Mouse (Mus musculus) lung, embryonic 14.5 days (tissue): ENCODE data around the gene Tfdp2. TPM values are rescaled to one million over a fixed set of nuclear protein-coding genes. Genes with fewer than 3 reads are reported as not detected.

Experiments
- ATAC-seq: fragments of 200-750 bp; cut with Nextera tagmentation; 2 replicates; pipeline ENCODE4 v1.8.0; 2017; ENCODE audit warnings: mild to moderate bottlenecking, moderate TSS enrichment, moderate library complexity; ENCODE audit not compliant: insufficient read depth
- DNase-seq: peaks from one replicate; pipeline ENCODE4 v3.0.0-alpha.2; 2015
- H3K27ac ChIP-seq: fragments of 300-500 bp; sonication (generic); 2 replicates; pipeline ENCODE4 v1.5.1; 2014; ENCODE audit warnings: low read depth, mild to moderate bottlenecking, moderate library complexity
- H3K27me3 ChIP-seq: fragments of 300-500 bp; sonication (generic); 2 replicates; pipeline ENCODE4 v1.6.1; 2014; ENCODE audit warnings: low read length, control low read depth; ENCODE audit not compliant: insufficient read depth
- H3K36me3 ChIP-seq: fragments of 300-500 bp; sonication (generic); 2 replicates; pipeline ENCODE4 v1.6.1; 2014; ENCODE audit warnings: control low read depth; ENCODE audit not compliant: insufficient read depth
- H3K4me1 ChIP-seq: fragments of 300-500 bp; sonication (generic); 2 replicates; pipeline ENCODE4 v1.6.1; 2014; ENCODE audit warnings: antibody characterized with exemption, control low read depth; ENCODE audit not compliant: insufficient read depth
- H3K4me2 ChIP-seq: fragments of 300-500 bp; sonication (generic); 2 replicates; pipeline ENCODE4 v1.6.1; 2014; ENCODE audit warnings: mild to moderate bottlenecking
- H3K4me3 ChIP-seq: fragments of 300-500 bp; sonication (generic); 2 replicates; pipeline ENCODE4 v1.5.1; 2014; ENCODE audit warnings: low read depth, low read length
- H3K9ac ChIP-seq: fragments of 300-500 bp; sonication (generic); 2 replicates; pipeline ENCODE4 v1.6.1; 2014
- H3K9me3 ChIP-seq: fragments of 300-500 bp; sonication (generic); 2 replicates; pipeline ENCODE4 v1.6.1; 2016; ENCODE audit warnings: low read depth, low read length, control low read depth
- CTCF ChIP-seq: IDR thresholded peaks from 2 replicates; pipeline ENCODE4 v1.5.1; 2016; ENCODE audit warnings: antibody characterized with exemption, low read depth
- WGBS: fragments of 180-500 bp; shearing (Covaris S2); extraction: QIAGEN DNeasy Blood & Tissue Kit; methylation state at CpG from one replicate; pipeline ENCODE4 v1.1.7; 2014; 5-methylcytosine and 5-hydroxymethylcytosine counted together
- polyA plus RNA-seq: library from polyadenylated mRNA; unstranded; fragments of >200 nt; fragmentation: Nextera tagmentation; extraction: Ambion mirVana; gene quantifications from 2 replicates; pipeline ENCODE4 v1.2.1, GENCODE M21; 2014

The Tfdp2 gene
- polyA plus RNA-seq, 1 experiment from 2014 or later, result 49.1 TPM

DNA sequence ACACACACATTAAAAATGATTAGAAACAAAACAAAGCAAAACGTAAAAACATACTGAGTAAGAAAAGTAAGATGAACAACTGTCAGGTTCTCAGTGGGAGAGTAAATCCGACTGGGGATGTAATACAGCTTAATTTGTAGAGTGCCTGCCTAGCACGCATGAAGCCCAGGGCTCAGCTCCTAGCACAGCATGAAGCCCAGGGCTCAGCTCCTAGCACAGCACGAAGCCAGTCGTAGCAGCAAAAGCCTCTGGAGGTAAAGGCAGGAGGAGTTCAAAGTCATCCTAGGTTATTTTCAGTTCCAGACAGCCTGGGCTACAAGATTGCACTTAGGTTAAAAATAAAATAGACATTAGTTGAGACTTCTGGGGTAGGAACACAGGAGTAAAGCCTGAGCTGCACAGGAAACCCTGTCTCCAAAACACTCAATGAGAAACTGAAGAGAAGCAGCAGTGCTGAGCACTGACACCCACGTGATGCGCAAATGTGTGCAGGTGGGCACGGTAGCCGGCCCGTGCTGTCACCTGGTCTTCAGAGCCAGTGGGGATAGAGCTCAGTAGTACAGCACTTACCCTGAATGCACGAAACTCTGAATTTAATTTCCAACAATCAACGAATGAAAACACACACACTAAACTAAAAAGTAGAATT is 157.2 kb downstream of the Tfdp2 start:
- no peak for DNase-seq
- no peak overlapping the region for H3K9ac ChIP-seq
- H3K27ac ChIP-seq, result no peak overlapping the region
- H3K9me3 ChIP-seq, result no peaks in the 10 kb centered on the region
- no peaks in the 10 kb centered on the region; the same call in 1 of the 2 replicates for H3K4me1 ChIP-seq
- no peak for ATAC-seq
- no peaks in the 10 kb centered on the region for H3K36me3 ChIP-seq
- no peak overlapping the region for H3K4me3 ChIP-seq
- no peak overlapping the region for H3K4me2 ChIP-seq
- no peak for TF ChIP-seq CTCF
- 81% methylated on average over 12 of the region's 12 CpGs for WGBS
- H3K27me3 ChIP-seq, result no peaks in the 10 kb centered on the region

DNA sequence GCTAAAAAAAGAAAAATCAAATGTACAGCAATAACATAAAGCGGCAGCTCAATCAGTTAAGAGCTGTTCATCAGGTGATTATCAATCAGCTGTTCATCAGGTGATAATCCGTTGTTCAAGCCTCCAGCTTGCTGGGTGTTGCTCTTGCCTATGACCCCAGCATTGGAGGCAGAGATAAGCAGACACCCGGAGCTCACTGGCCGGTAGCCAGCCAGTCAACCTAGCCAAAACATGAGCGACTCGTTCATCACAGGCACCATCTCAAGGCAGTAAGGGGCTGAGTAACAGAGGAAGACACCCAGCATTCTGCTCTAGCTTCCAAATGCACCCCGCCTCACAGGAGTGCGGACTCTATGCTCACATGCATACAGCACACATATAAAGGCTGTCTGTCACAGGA is 157.7 kb downstream of the Tfdp2 start:
- Histone ChIP-seq H3K27me3 (no peaks in the 10 kb centered on the region), H3K4me2 (no peak overlapping the region), H3K9ac (no peak overlapping the region), H3K36me3 (no peaks in the 10 kb centered on the region), H3K4me1 (no peaks in the 10 kb centered on the region; the same call in 1 of the 2 replicates), H3K9me3 (no peaks in the 10 kb centered on the region), H3K27ac (no peak overlapping the region), H3K4me3 (no peak overlapping the region)
- WGBS, result 39% methylated on average over 8 of the region's 8 CpGs
- DNase-seq (peak; percentile 49), ATAC-seq (no peak)
- no peak for TF ChIP-seq CTCF

DNA sequence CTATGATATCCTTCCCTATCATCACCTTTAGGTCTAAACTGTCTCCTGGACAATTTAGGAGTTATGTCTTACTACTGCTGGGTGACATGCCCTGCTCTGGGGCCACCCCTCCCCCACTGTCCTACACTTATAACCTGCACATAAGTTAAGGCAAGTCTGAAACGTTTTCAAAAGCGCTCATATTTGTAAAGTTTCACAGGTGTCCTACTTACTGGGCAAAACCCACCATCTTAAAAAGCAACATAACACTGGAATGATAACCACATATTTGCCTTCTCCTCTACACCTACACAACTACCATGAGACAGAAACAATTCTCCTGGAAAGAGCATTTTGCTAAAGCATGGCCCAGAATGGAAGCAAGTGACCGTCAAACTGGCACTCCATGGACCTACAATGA is 164.0 kb downstream of the Tfdp2 start:
- no peak for DNase-seq
- H3K27ac ChIP-seq, result no peak overlapping the region
- H3K4me1 ChIP-seq, result peaks cover 10% of the 10 kb centered on the region
- WGBS, result 81% methylated on average over 3 of the region's 3 CpGs
- H3K9ac ChIP-seq, result no peak overlapping the region
- H3K4me3 ChIP-seq, result no peak overlapping the region
- H3K4me2 ChIP-seq, result no peak overlapping the region
- no peaks in the 10 kb centered on the region for H3K9me3 ChIP-seq
- no peaks in the 10 kb centered on the region for H3K36me3 ChIP-seq
- ATAC-seq, result no peak
- no peak for TF ChIP-seq CTCF
- no peaks in the 10 kb centered on the region for H3K27me3 ChIP-seq

DNA sequence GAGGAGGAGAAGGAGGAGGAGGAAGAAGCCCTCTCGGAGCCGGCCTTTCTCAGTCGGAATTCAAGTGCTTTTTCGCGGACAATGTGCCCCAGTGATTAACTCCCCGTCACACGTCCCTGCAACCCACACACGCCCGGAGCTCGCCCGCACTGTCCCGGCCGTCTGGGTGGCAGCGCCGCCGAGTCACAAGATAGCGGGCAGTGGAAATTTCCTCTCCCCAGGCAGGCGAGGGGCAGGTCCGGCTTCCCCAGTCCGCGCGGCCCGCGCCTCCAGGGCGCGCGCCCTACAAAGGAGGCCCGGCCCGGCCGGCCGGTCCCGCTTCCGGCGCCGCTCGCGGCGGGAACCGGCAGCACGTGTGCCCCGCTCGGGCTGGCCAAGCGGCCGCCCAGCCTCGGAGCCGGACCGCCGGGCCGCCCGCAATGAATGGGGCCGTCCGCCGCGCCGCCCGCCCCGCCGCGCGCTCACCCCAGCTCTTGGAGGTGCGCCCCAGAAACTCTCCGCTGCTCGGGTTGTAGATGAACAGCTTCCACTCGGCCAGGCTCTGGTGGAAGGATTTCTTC is 167.6 kb downstream of the Tfdp2 start:
- Histone ChIP-seq H3K36me3 (no peaks in the 10 kb centered on the region), H3K4me3 (peak overlapping the region; percentile 86), H3K4me1 (peaks cover 10% of the 10 kb centered on the region), H3K27me3 (no peaks in the 10 kb centered on the region), H3K4me2 (peak overlapping the region; percentile 60), H3K9ac (peak overlapping the region; percentile 84), H3K27ac (peak overlapping the region; percentile 96), H3K9me3 (no peaks in the 10 kb centered on the region)
- under 1% methylated on average over 57 of the region's 64 CpGs for WGBS
- peak; percentile 77 for DNase-seq
- TF ChIP-seq CTCF, result no peak
- ATAC-seq, result peak; percentile 75

DNA sequence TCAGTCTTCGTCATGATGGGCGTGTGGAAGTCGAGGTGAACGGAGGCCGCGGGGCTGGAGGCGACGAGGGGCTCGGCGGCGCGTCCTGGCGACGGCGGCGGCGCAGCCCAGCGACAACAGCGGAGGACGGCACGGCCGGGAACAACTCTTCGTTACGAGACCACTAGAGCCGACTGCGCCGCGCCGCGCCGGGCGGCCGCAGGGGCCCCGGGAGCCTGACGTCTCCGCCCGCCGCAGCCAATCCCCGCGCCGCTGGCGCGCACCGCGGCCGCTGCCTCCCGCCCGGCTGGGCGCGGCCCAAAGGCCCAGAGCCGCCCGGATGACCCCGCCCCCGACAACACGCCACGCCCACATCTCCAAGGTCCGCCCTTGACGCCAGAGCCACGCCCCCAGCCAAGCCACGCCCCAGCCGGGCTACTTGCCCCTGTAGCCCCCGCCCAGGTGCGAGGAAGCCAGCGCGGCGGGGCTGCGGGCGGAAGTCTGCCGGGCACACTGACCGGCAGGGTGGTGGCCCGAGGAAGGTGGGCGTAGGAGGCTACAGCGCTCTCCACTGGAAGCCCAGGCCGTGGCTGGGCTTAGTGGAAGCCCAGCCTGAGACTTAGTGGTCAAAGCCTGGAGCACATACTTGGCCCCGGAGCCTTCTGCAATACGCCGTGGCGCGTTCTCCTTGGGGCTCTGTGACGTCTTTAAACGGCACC is 168.2 kb downstream of the Tfdp2 start, which contains the start of gene Atp1b3:
Gene Atp1b3 (minus strand): TSS at position 302 of the 698 bp plus-strand sequence.
- H3K4me2 ChIP-seq, result peak within 1 kb of the TSS; percentile 60
- no peaks in the 10 kb centered on the region for H3K27me3 ChIP-seq
- H3K27ac ChIP-seq, result peak within 1 kb of the TSS; percentile 96
- H3K4me1 ChIP-seq, result peaks cover 10% of the 10 kb centered on the region
- DNase-seq, result peak; percentile 98
- peak within 1 kb of the TSS; percentile 84 for H3K9ac ChIP-seq
- H3K36me3 ChIP-seq, result no peaks in the 10 kb centered on the region
- ATAC-seq, result peak; percentile 98
- no peaks in the 10 kb centered on the region for H3K9me3 ChIP-seq
- under 1% methylated on average over 73 of the region's 81 CpGs for WGBS
- no peak for TF ChIP-seq CTCF
- H3K4me3 ChIP-seq, result peak within 1 kb of the TSS; percentile 86

DNA sequence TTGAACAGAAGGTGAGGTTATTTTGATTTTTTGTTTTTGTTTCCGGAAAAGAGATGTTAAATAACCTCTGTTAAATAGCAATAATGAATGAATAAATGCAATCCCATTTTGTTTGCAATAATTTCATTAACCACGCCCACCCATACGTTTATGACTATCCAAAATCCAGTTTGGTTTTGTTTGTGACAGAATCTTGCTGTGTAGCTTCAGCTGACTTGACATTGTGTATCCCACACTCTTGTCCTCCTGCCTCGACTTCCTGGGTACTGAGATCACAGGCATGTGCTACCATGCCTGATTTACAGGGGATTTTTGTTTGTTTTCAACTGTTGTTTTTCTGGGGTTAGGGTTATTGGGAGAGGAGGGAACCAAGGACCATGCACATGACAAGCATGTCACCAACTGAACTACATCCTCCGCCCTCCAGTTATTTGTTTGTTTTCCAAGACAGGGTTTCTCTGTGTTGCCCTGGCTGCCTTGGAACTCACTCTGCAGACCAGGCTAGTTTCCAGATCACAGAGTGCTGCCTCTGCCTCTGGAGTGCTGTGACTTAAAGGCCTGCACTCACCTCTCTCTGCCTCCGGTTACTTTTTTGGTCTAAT is 169.3 kb downstream of the Tfdp2 start:
- DNase-seq, result no peak
- Histone ChIP-seq H3K9ac (no peak overlapping the region), H3K27ac (no peak overlapping the region), H3K4me1 (peaks cover 10% of the 10 kb centered on the region), H3K36me3 (no peaks in the 10 kb centered on the region), H3K9me3 (no peaks in the 10 kb centered on the region), H3K4me3 (no peak overlapping the region), H3K27me3 (no peaks in the 10 kb centered on the region), H3K4me2 (0 out of 2 replicates have a peak overlapping the region, but pooled peaks have one; percentile 23)
- TF ChIP-seq CTCF, result no peak
- no peak for ATAC-seq
- WGBS, result 53% methylated on average over 6 of the region's 6 CpGs
